In the genomic region with DNA sequence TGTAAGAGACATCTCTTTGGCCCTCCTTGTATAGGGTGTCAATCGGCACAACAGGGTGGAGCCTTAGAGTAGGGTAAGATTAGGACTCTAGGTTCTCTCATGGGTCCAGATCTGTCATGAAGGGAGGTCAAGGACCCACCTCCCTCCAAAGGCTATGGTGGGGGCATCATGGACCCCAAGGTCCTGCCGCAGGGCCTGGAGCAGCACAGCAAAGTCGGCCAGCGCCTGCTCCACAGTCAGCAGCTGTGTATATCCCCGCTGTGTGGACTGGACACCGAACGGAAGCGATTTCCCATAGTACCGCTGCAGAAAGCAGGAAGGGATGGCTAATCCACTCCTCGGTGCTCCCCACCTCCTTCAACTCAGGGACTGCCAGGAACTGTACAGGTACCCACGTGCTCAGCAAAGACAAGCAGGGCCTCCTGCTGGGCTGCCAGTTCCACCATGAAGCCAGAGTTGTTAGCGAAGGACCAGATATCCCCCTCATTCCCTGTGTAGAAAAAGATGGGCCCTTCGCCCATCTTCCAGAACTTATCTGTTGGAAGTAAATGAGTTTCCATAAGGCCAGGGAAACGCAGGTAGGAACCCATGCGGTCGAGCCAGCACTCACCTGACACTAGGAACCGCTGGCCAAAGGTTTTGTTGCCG, we compare ENCODE assay signal across 8 mouse cellular contexts. TPM values are rescaled to one million over a fixed set of nuclear protein-coding genes. Genes with fewer than 3 reads are reported as not detected.
DNase-seq lines count a peak whose midpoint lies in the region; ATAC-seq and TF ChIP-seq lines count a peak whose summit lies in the region.

No protein-coding gene starts in this region.

- no peak for DNase-seq in liver, adult 2 months (ENCODE audit: extremely low read depth, low read depth, low spot score)
- DNase-seq in liver: no peak
- DNase-seq in frontal cortex, postnatal 14 days (ENCODE audit: low spot score in 2 of 2): no peak
- no peak for DNase-seq in cerebellum, adult 11 months

- H3K27me3 ChIP-seq in liver, adult 2 months (ENCODE audit: control insufficient read depth, insufficient read depth, low read length): no peaks in the 10 kb centered on the region
- no peaks in the 10 kb centered on the region for H3K27me3 ChIP-seq in embryonic facial prominence, embryonic 15.5 days
- H3K27me3 ChIP-seq in intestine, embryonic 16.5 days (replicated peaks; ENCODE audit: control insufficient read depth, insufficient read depth, low read length): no peaks in the 10 kb centered on the region
- no peaks in the 10 kb centered on the region for H3K27me3 ChIP-seq in neural tube, embryonic 13.5 days

- TF ChIP-seq CTCF in liver, adult 2 months (IDR thresholded peaks at IDR 0.05; ENCODE audit: low read depth, low read length): no peak

- peak overlapping the region; percentile 87 for H3K4me2 ChIP-seq in embryonic facial prominence, embryonic 15.5 days (replicated peaks)
- H3K4me2 ChIP-seq in intestine, embryonic 16.5 days (ENCODE audit: low read depth, low read length): peak overlapping the region; percentile 91
- H3K4me2 ChIP-seq in neural tube, embryonic 13.5 days: peak overlapping the region; percentile 88

- peak overlapping the region; percentile 60; the same call in 1 of the 2 replicates for H3K4me3 ChIP-seq in liver, adult 2 months (ENCODE audit: insufficient read depth, low read depth, low read length)
- H3K4me3 ChIP-seq in embryonic facial prominence, embryonic 15.5 days (replicated peaks): peak overlapping the region; percentile 60
- peak overlapping the region; percentile 64 for H3K4me3 ChIP-seq in intestine, embryonic 16.5 days (ENCODE audit: low read length)
- peak overlapping the region; percentile 54 for H3K4me3 ChIP-seq in neural tube, embryonic 13.5 days

- H3K9ac ChIP-seq in liver, adult 2 months (ENCODE audit: low read depth, low read length): peak overlapping the region; percentile 47
- peak overlapping the region; percentile 37; the same call in 1 of the 2 replicates for H3K9ac ChIP-seq in embryonic facial prominence, embryonic 15.5 days
- H3K9ac ChIP-seq in intestine, embryonic 16.5 days (ENCODE audit: low read depth, low read length): peak overlapping the region; percentile 73
- peak overlapping the region; percentile 72 for H3K9ac ChIP-seq in neural tube, embryonic 13.5 days

- no peak overlapping the region for H3K27ac ChIP-seq in liver, adult 2 months (replicated peaks; ENCODE audit: insufficient read depth, low read depth, low read length)
- H3K27ac ChIP-seq in embryonic facial prominence, embryonic 15.5 days (replicated peaks): no peak overlapping the region
- H3K27ac ChIP-seq in intestine, embryonic 16.5 days (ENCODE audit: low read length): no peak overlapping the region
- no peak overlapping the region for H3K27ac ChIP-seq in neural tube, embryonic 13.5 days (replicated peaks)

- H3K9me3 ChIP-seq in embryonic facial prominence, embryonic 15.5 days (replicated peaks): no peaks in the 10 kb centered on the region
- no peaks in the 10 kb centered on the region for H3K9me3 ChIP-seq in intestine, embryonic 16.5 days (ENCODE audit: control insufficient read depth, low read length)
- no peaks in the 10 kb centered on the region for H3K9me3 ChIP-seq in neural tube, embryonic 13.5 days

- H3K4me1 ChIP-seq in liver, adult 2 months (ENCODE audit: control insufficient read depth, insufficient read depth, low read length): peaks cover 13% of the 10 kb centered on the region
- peaks cover 19% of the 10 kb centered on the region for H3K4me1 ChIP-seq in embryonic facial prominence, embryonic 15.5 days
- peaks cover 17% of the 10 kb centered on the region for H3K4me1 ChIP-seq in intestine, embryonic 16.5 days (ENCODE audit: control insufficient read depth, insufficient read depth, low read length)
- H3K4me1 ChIP-seq in neural tube, embryonic 13.5 days (replicated peaks): peaks cover 28% of the 10 kb centered on the region

- 32% methylated on average over 18 of the region's 18 CpGs for WGBS in liver, adult 2 months
- 41% methylated on average over 18 of the region's 18 CpGs for WGBS in embryonic facial prominence, embryonic 15.5 days
- WGBS in intestine, embryonic 16.5 days: 34% methylated on average over 18 of the region's 18 CpGs
- 42% methylated on average over 18 of the region's 18 CpGs for WGBS in neural tube, embryonic 13.5 days

- H3K36me3 ChIP-seq in liver, adult 2 months (ENCODE audit: control insufficient read depth, insufficient read depth, low read length): peaks cover 2% of the 10 kb centered on the region; the same call in 1 of the 2 replicates
- peaks cover 33% of the 10 kb centered on the region for H3K36me3 ChIP-seq in embryonic facial prominence, embryonic 15.5 days
- H3K36me3 ChIP-seq in intestine, embryonic 16.5 days (ENCODE audit: control insufficient read depth, insufficient read depth, low read length): peaks cover 8% of the 10 kb centered on the region; the same call in 1 of the 2 replicates
- H3K36me3 ChIP-seq in neural tube, embryonic 13.5 days: peaks cover 37% of the 10 kb centered on the region

- TF ChIP-seq POLR2A in liver, adult 2 months (IDR thresholded peaks at IDR 0.05; ENCODE audit: extremely low read depth, insufficient read depth, low read length): no peak

- no peaks in the 10 kb centered on the region for H3K79me2 ChIP-seq in liver, adult 2 months (ENCODE audit: control insufficient read depth, insufficient read depth, low read length)

- 0 out of 2 replicates have a peak, but pooled peaks have one; percentile 1 for ATAC-seq in embryonic facial prominence, embryonic 15.5 days (ENCODE audit: insufficient number of reproducible peaks, low FRiP score, low TSS enrichment, low read depth)
- ATAC-seq in intestine, embryonic 16.5 days: peak; percentile 18; the same call in 1 of the 2 replicates
- ATAC-seq in neural tube, embryonic 13.5 days (ENCODE audit: low read depth): peak; percentile 37; the same call in 1 of the 2 replicates
- no peak for ATAC-seq in erythroid progenitor cell, adult 5-6 weeks (replicated peaks; ENCODE audit: low FRiP score, poor library complexity, severe bottlenecking)

RNA-seq across cellular contexts. Expression of gene Dpp7, which starts 0.6 kb away (rescaled TPM):
- total RNA-seq in liver, adult 2 months (2014; rRNA removed): 26.9 and 30.1 TPM in 2 replicates
- polyA plus RNA-seq in liver, adult 2 months (2012; rRNA removed): 28.6 and 45.1 TPM in 2 replicates
- polyA plus RNA-seq in embryonic facial prominence, embryonic 15.5 days (2015; fragmentation: Nextera tagmentation; extraction: Ambion mirVana): 24.6 and 25.5 TPM in 2 replicates
- polyA plus RNA-seq in intestine, embryonic 16.5 days (2015; fragmentation: Nextera tagmentation; extraction: Ambion mirVana): 74.4 and 104 TPM in 2 replicates
- 26.4 and 27.5 TPM in 2 replicates for polyA plus RNA-seq in neural tube, embryonic 13.5 days (2015; fragmentation: Nextera tagmentation; extraction: Ambion mirVana)
- total RNA-seq in erythroid progenitor cell, adult 5-6 weeks (2015; ENCODE audit: low replicate concordance): 4.7 TPM in 1 of 2 replicates, not detected in the other
- total RNA-seq in erythroid progenitor cell, adult 5-6 weeks (2017; ENCODE audit: low replicate concordance): 0.68 and 6.2 TPM in 2 replicates

RNA-seq across cellular contexts. Expression of gene Uap1l1, which starts 9.9 kb away (rescaled TPM):
- total RNA-seq in liver, adult 2 months (2014; rRNA removed): 3.3 and 5.4 TPM in 2 replicates
- polyA plus RNA-seq in liver, adult 2 months (2012; rRNA removed): 3.0 and 8.1 TPM in 2 replicates
- polyA plus RNA-seq in embryonic facial prominence, embryonic 15.5 days (2015; fragmentation: Nextera tagmentation; extraction: Ambion mirVana): 18.4 and 21.7 TPM in 2 replicates
- 196 and 259 TPM in 2 replicates for polyA plus RNA-seq in intestine, embryonic 16.5 days (2015; fragmentation: Nextera tagmentation; extraction: Ambion mirVana)
- 6.0 and 8.5 TPM in 2 replicates for polyA plus RNA-seq in neural tube, embryonic 13.5 days (2015; fragmentation: Nextera tagmentation; extraction: Ambion mirVana)
- 8.8 and 13.3 TPM in 2 replicates for total RNA-seq in erythroid progenitor cell, adult 5-6 weeks (2015; ENCODE audit: low replicate concordance)
- 0.30 and 2.7 TPM in 2 replicates for total RNA-seq in erythroid progenitor cell, adult 5-6 weeks (2017; ENCODE audit: low replicate concordance)

RNA-seq across cellular contexts. Expression of gene Sapcd2, which starts 16.6 kb away (rescaled TPM):
- total RNA-seq in liver, adult 2 months (2014; rRNA removed): 0.47 TPM in 1 of 2 replicates, not detected in the other
- not detected in 2 replicates for polyA plus RNA-seq in liver, adult 2 months (2012; rRNA removed)
- 29.2 and 32.8 TPM in 2 replicates for polyA plus RNA-seq in embryonic facial prominence, embryonic 15.5 days (2015; fragmentation: Nextera tagmentation; extraction: Ambion mirVana)
- polyA plus RNA-seq in intestine, embryonic 16.5 days (2015; fragmentation: Nextera tagmentation; extraction: Ambion mirVana): 56.7 and 66.4 TPM in 2 replicates
- polyA plus RNA-seq in neural tube, embryonic 13.5 days (2015; fragmentation: Nextera tagmentation; extraction: Ambion mirVana): 9.9 and 11.3 TPM in 2 replicates
- total RNA-seq in erythroid progenitor cell, adult 5-6 weeks (2015; ENCODE audit: low replicate concordance): 5.9 and 10.1 TPM in 2 replicates
- 7.8 and 9.6 TPM in 2 replicates for total RNA-seq in erythroid progenitor cell, adult 5-6 weeks (2017; ENCODE audit: low replicate concordance)

RNA-seq across cellular contexts. Expression of gene Man1b1, which starts 23.4 kb away (rescaled TPM):
- 17.3 and 19.5 TPM in 2 replicates for total RNA-seq in liver, adult 2 months (2014; rRNA removed)
- 8.1 TPM in 2 replicates for polyA plus RNA-seq in liver, adult 2 months (2012; rRNA removed)
- polyA plus RNA-seq in embryonic facial prominence, embryonic 15.5 days (2015; fragmentation: Nextera tagmentation; extraction: Ambion mirVana): 54.4 and 55.5 TPM in 2 replicates
- polyA plus RNA-seq in intestine, embryonic 16.5 days (2015; fragmentation: Nextera tagmentation; extraction: Ambion mirVana): 36.7 and 43.2 TPM in 2 replicates
- polyA plus RNA-seq in neural tube, embryonic 13.5 days (2015; fragmentation: Nextera tagmentation; extraction: Ambion mirVana): 55.4 and 73.6 TPM in 2 replicates
- 20.9 and 40.2 TPM in 2 replicates for total RNA-seq in erythroid progenitor cell, adult 5-6 weeks (2015; ENCODE audit: low replicate concordance)
- total RNA-seq in erythroid progenitor cell, adult 5-6 weeks (2017; ENCODE audit: low replicate concordance): 34.1 and 51.6 TPM in 2 replicates

RNA-seq across cellular contexts. Expression of gene Grin1, which starts 36.6 kb away (rescaled TPM):
- 0.07 TPM in 1 of 2 replicates, not detected in the other for total RNA-seq in liver, adult 2 months (2014; rRNA removed)
- polyA plus RNA-seq in liver, adult 2 months (2012; rRNA removed): not detected in 2 replicates
- 0.33 and 0.71 TPM in 2 replicates for polyA plus RNA-seq in embryonic facial prominence, embryonic 15.5 days (2015; fragmentation: Nextera tagmentation; extraction: Ambion mirVana)
- polyA plus RNA-seq in intestine, embryonic 16.5 days (2015; fragmentation: Nextera tagmentation; extraction: Ambion mirVana): 1.7 and 2.1 TPM in 2 replicates
- 27.1 and 30.2 TPM in 2 replicates for polyA plus RNA-seq in neural tube, embryonic 13.5 days (2015; fragmentation: Nextera tagmentation; extraction: Ambion mirVana)
- not detected in 2 replicates for total RNA-seq in erythroid progenitor cell, adult 5-6 weeks (2015; ENCODE audit: low replicate concordance)
- total RNA-seq in erythroid progenitor cell, adult 5-6 weeks (2017; ENCODE audit: low replicate concordance): not detected in 2 replicates

Comparison
In these comparisons a context has a peak if more than half of its experiments do, and no peak if none do; other contexts are left out.
1. RNA of gene Sapcd2, which starts 16.6 kb away (polyA plus RNA-seq): 56.7 to 66.4 TPM in intestine, embryonic 16.5 days, 29.2 to 32.8 TPM in embryonic facial prominence, embryonic 15.5 days and 9.9 to 11.3 TPM in neural tube, embryonic 13.5 days; not detected in liver, adult 2 months; every median in the first group is over 10 times any median in the second.
2. Peak in every context shown above with its lines, with median percentiles within 50 percentile points of each other: H3K4me3 ChIP-seq, H3K9ac ChIP-seq and H3K4me2 ChIP-seq.